Mouse (Mus musculus): Measurements from ENCODE around the gene Gadd45b. TPM values are rescaled to one million over a fixed set of nuclear protein-coding genes. Genes with fewer than 3 reads are reported as not detected.

Gene Gadd45b
- polyA plus RNA-seq, 1 experiment from 2014 or later: 16.1 TPM

- Histone ChIP-seq H3K4me1 (ENCODE audit: control insufficient read depth, insufficient read depth, low read length) (peaks cover 7% of the 10 kb centered on the region), H3K4me2 (replicated peaks; ENCODE audit: low read depth, low read length) (no peak overlapping the region), H3K4me3 (ENCODE audit: low read length) (no peak overlapping the region), H3K9me3 (ENCODE audit: control insufficient read depth, low read length) (no peaks in the 10 kb centered on the region), H3K9ac (ENCODE audit: low read depth, low read length) (no peak overlapping the region), H3K36me3 (ENCODE audit: control insufficient read depth, insufficient read depth, low read length) (peaks cover 72% of the 10 kb centered on the region), H3K27ac (ENCODE audit: low read depth, low read length) (no peak overlapping the region), H3K27me3 (ENCODE audit: control insufficient read depth, insufficient read depth, low read length) (no peaks in the 10 kb centered on the region)
- no peak for ATAC-seq (ENCODE audit: low FRiP score, low TSS enrichment)
- WGBS: 81% methylated on average over 28 of the region's 28 CpGs
Observed at GRCm38 (mm10) chr10:80904004-80904693, 25.7 kb upstream of the Gadd45b start.

GRCm38 (mm10) chr10:80904709-80905108 lies 25.2 kb upstream of the Gadd45b start:
- WGBS: 92% methylated on average over 11 of the region's 11 CpGs
- Histone ChIP-seq H3K9me3 (ENCODE audit: control insufficient read depth, low read length) (no peaks in the 10 kb centered on the region), H3K36me3 (ENCODE audit: control insufficient read depth, insufficient read depth, low read length) (peaks cover 75% of the 10 kb centered on the region), H3K9ac (ENCODE audit: low read depth, low read length) (no peak overlapping the region), H3K27me3 (ENCODE audit: control insufficient read depth, insufficient read depth, low read length) (no peaks in the 10 kb centered on the region), H3K4me2 (replicated peaks; ENCODE audit: low read depth, low read length) (no peak overlapping the region), H3K4me1 (ENCODE audit: control insufficient read depth, insufficient read depth, low read length) (peaks cover 2% of the 10 kb centered on the region), H3K4me3 (ENCODE audit: low read length) (no peak overlapping the region), H3K27ac (ENCODE audit: low read depth, low read length) (no peak overlapping the region)
- no peak for ATAC-seq (ENCODE audit: low FRiP score, low TSS enrichment)

GRCm38 (mm10) chr10:80909375-80910162 lies 20.3 kb upstream of the Gadd45b start:
- no peak overlapping the region for H3K4me2 ChIP-seq (replicated peaks; ENCODE audit: low read depth, low read length)
- H3K27ac ChIP-seq (ENCODE audit: low read depth, low read length): no peak overlapping the region
- no peak for ATAC-seq (ENCODE audit: low FRiP score, low TSS enrichment)
- 89% methylated on average over 22 of the region's 22 CpGs for WGBS
- no peak overlapping the region for H3K4me3 ChIP-seq (ENCODE audit: low read length)
- H3K27me3 ChIP-seq (ENCODE audit: control insufficient read depth, insufficient read depth, low read length): no peaks in the 10 kb centered on the region
- H3K9me3 ChIP-seq (ENCODE audit: control insufficient read depth, low read length): no peaks in the 10 kb centered on the region
- H3K36me3 ChIP-seq (ENCODE audit: control insufficient read depth, insufficient read depth, low read length): peaks cover 66% of the 10 kb centered on the region
- no peaks in the 10 kb centered on the region for H3K4me1 ChIP-seq (ENCODE audit: control insufficient read depth, insufficient read depth, low read length)
- H3K9ac ChIP-seq (ENCODE audit: low read depth, low read length): no peak overlapping the region

DNA sequence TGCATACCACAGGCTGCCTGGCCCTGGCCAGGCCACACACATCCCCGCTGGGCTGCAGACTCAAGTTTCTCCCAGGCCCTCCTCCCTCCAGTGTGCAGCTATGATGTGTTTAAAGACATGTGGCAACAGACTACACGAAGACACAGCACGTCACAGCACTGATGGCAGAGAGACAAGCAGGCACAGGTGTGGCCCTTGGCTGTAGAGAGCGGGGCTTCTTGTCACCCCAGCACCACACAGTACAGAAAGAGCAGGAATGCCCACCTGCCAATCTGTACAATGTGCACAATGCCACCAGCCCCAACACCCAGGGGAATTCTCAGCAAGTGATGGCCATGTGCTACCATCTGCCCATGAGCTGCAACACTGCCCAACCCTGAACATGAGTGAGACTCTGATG lies 18.5 kb upstream of the Gadd45b start:
- ATAC-seq (ENCODE audit: low FRiP score, low TSS enrichment): no peak
- Histone ChIP-seq H3K4me3 (ENCODE audit: low read length) (no peak overlapping the region), H3K9me3 (ENCODE audit: control insufficient read depth, low read length) (no peaks in the 10 kb centered on the region), H3K4me2 (replicated peaks; ENCODE audit: low read depth, low read length) (no peak overlapping the region), H3K36me3 (ENCODE audit: control insufficient read depth, insufficient read depth, low read length) (peaks cover 57% of the 10 kb centered on the region), H3K27ac (ENCODE audit: low read depth, low read length) (no peak overlapping the region), H3K27me3 (ENCODE audit: control insufficient read depth, insufficient read depth, low read length) (no peaks in the 10 kb centered on the region), H3K9ac (ENCODE audit: low read depth, low read length) (no peak overlapping the region), H3K4me1 (ENCODE audit: control insufficient read depth, insufficient read depth, low read length) (0 out of 2 replicates have a peak, but pooled peaks cover under 1% of the 10 kb centered on the region)
- WGBS: 95% methylated on average over 4 of the region's 4 CpGs

GRCm38 (mm10) chr10:80911891-80912290 lies 18.0 kb upstream of the Gadd45b start:
- ATAC-seq (ENCODE audit: low FRiP score, low TSS enrichment): no peak
- Histone ChIP-seq H3K27ac (ENCODE audit: low read depth, low read length) (no peak overlapping the region), H3K27me3 (ENCODE audit: control insufficient read depth, insufficient read depth, low read length) (no peaks in the 10 kb centered on the region), H3K4me1 (ENCODE audit: control insufficient read depth, insufficient read depth, low read length) (peaks cover 5% of the 10 kb centered on the region; the same call in 1 of the 2 replicates), H3K36me3 (ENCODE audit: control insufficient read depth, insufficient read depth, low read length) (peaks cover 55% of the 10 kb centered on the region), H3K4me2 (replicated peaks; ENCODE audit: low read depth, low read length) (no peak overlapping the region), H3K9me3 (ENCODE audit: control insufficient read depth, low read length) (no peaks in the 10 kb centered on the region), H3K4me3 (ENCODE audit: low read length) (no peak overlapping the region), H3K9ac (ENCODE audit: low read depth, low read length) (no peak overlapping the region)

- Histone ChIP-seq H3K4me3 (ENCODE audit: low read length) (no peak overlapping the region), H3K27ac (ENCODE audit: low read depth, low read length) (no peak overlapping the region), H3K4me1 (ENCODE audit: control insufficient read depth, insufficient read depth, low read length) (peaks cover 10% of the 10 kb centered on the region; the same call in 1 of the 2 replicates), H3K9me3 (ENCODE audit: control insufficient read depth, low read length) (no peaks in the 10 kb centered on the region), H3K9ac (ENCODE audit: low read depth, low read length) (no peak overlapping the region), H3K4me2 (replicated peaks; ENCODE audit: low read depth, low read length) (no peak overlapping the region), H3K36me3 (ENCODE audit: control insufficient read depth, insufficient read depth, low read length) (peaks cover 39% of the 10 kb centered on the region), H3K27me3 (ENCODE audit: control insufficient read depth, insufficient read depth, low read length) (no peaks in the 10 kb centered on the region)
- no peak for ATAC-seq (ENCODE audit: low FRiP score, low TSS enrichment)
- 76% methylated on average over 7 of the region's 8 CpGs for WGBS
Observed at GRCm38 (mm10) chr10:80913364-80914011, 16.4 kb upstream of the Gadd45b start.

GRCm38 (mm10) chr10:80914253-80914656 lies 15.6 kb upstream of the Gadd45b start:
- Histone ChIP-seq H3K4me1 (ENCODE audit: control insufficient read depth, insufficient read depth, low read length) (peaks cover 10% of the 10 kb centered on the region; the same call in 1 of the 2 replicates), H3K27me3 (ENCODE audit: control insufficient read depth, insufficient read depth, low read length) (no peaks in the 10 kb centered on the region), H3K9me3 (ENCODE audit: control insufficient read depth, low read length) (no peaks in the 10 kb centered on the region), H3K27ac (ENCODE audit: low read depth, low read length) (no peak overlapping the region), H3K4me2 (replicated peaks; ENCODE audit: low read depth, low read length) (no peak overlapping the region), H3K4me3 (ENCODE audit: low read length) (no peak overlapping the region), H3K36me3 (ENCODE audit: control insufficient read depth, insufficient read depth, low read length) (peaks cover 32% of the 10 kb centered on the region), H3K9ac (ENCODE audit: low read depth, low read length) (no peak overlapping the region)
- 92% methylated on average over 5 of the region's 5 CpGs for WGBS
- no peak for ATAC-seq (ENCODE audit: low FRiP score, low TSS enrichment)

- no peak for ATAC-seq (ENCODE audit: low FRiP score, low TSS enrichment)
- Histone ChIP-seq H3K9me3 (ENCODE audit: control insufficient read depth, low read length) (no peaks in the 10 kb centered on the region), H3K9ac (ENCODE audit: low read depth, low read length) (no peak overlapping the region), H3K27ac (ENCODE audit: low read depth, low read length) (no peak overlapping the region), H3K4me1 (ENCODE audit: control insufficient read depth, insufficient read depth, low read length) (peaks cover 10% of the 10 kb centered on the region; the same call in 1 of the 2 replicates), H3K4me2 (replicated peaks; ENCODE audit: low read depth, low read length) (no peak overlapping the region), H3K36me3 (ENCODE audit: control insufficient read depth, insufficient read depth, low read length) (peaks cover 22% of the 10 kb centered on the region), H3K4me3 (ENCODE audit: low read length) (no peak overlapping the region), H3K27me3 (ENCODE audit: control insufficient read depth, insufficient read depth, low read length) (no peaks in the 10 kb centered on the region)
- WGBS: 89% methylated on average over 2 of the region's 2 CpGs
Observed at GRCm38 (mm10) chr10:80915260-80915659, 14.6 kb upstream of the Gadd45b start.
